Mouse (Mus musculus) thymus, postnatal 10 days (tissue): ENCODE results near the gene Nek9.

Experiments
- DNase-seq, 2 experiments: peaks; one replicate each; pipeline ENCODE4 v3.0.0; 2021; ENCODE audit warnings: low spot score in 2 of 2

Gene Nek9

GRCm38 (mm10) chr12:85263190-85263589 is 76.0 kb downstream of the Nek9 start:
- no peak for DNase-seq

- DNase-seq: no peak
Measured at GRCm38 (mm10) chr12:85262489-85262888, 76.7 kb downstream of the Nek9 start.

- peak in 1 of 2 experiments; percentile 23 for DNase-seq
Measured at GRCm38 (mm10) chr12:85257008-85257639, 82.0 kb downstream of the Nek9 start.

GRCm38 (mm10) chr12:85256074-85256751 is 82.9 kb downstream of the Nek9 start:
- DNase-seq: no peak

GRCm38 (mm10) chr12:85252083-85252482 is 87.1 kb downstream of the Nek9 start:
- no peak for DNase-seq
